8 mouse cellular contexts compared by ENCODE assay signal in the genomic region with DNA sequence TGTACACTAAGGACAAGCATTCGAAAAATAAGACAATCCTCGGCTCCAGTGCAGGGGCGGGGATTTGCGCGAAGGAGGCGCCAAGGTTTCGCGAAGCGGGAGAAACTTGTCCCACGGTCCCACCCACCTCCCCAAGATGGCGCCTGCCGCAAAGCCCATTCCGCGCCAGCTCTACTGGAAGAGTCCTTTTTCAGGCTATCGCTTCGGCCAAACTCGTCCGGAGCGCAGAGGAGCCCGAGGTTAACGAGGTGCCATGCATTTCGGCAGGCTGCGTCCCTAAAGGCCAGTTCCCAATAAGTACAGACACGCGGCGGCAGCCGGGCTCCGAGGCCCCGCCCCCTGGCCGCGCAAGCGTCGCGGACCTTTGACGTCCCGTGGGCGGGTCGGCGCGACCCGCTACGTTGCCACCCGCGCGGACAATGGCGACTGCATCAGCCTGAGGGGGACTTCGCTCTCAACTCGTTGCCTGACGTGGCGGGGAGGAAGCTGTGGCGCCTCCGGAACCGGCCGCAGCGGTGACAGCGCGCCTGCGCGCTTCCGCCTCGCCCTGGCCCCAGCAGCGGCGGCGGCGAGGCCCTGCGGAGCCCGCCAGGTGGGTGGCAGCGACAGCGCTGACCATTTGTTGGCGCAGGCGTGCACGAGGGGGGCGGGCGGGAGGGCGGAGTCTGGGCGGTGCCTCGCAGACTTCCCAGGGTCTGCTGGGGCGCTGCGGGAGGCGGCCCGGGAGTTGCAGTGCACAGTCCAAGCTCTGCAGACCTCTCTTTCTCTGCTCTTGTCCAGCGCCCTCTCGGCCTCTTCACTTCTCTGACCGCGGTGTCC. TPM values are rescaled to one million over a fixed set of nuclear protein-coding genes. Genes with fewer than 3 reads are reported as not detected.
DNase-seq lines count a peak whose midpoint lies in the region; ATAC-seq lines count a peak whose summit lies in the region.

Gene Htatsf1, plus strand, starts transcription at position 410 of the 819 bp plus-strand sequence.

- H3K27me3 ChIP-seq in hindbrain, embryonic 15.5 days = no peaks in the 10 kb centered on the region

- H3K9ac ChIP-seq in hindbrain, embryonic 15.5 days = peak within 1 kb of the TSS; percentile 62

- DNase-seq in T-cell, adult 2 months (ENCODE audit: low spot score) = peak; percentile 82
- peak; percentile 77 for DNase-seq in cerebellum, postnatal 36 days
- DNase-seq in frontal cortex, postnatal 36 days (ENCODE audit: low spot score in 2 of 2) = peak; percentile 80 to 82
- DNase-seq in left cerebral cortex, adult 18-20 months (ENCODE audit: low spot score in 2 of 2) = peak; percentile 66 to 74
- peak; percentile 75 for DNase-seq in right cerebral cortex, adult 18-20 months
- peak; percentile 12 for DNase-seq in urinary bladder, postnatal 10 days (ENCODE audit: low spot score)

- 0 out of 2 replicates have a peak, but pooled peaks cover 4% of the 10 kb centered on the region for H3K4me1 ChIP-seq in hindbrain, embryonic 15.5 days (replicated peaks)

- 20% methylated on average over 57 of the region's 85 CpGs for WGBS in hindbrain, embryonic 15.5 days
- 16% methylated on average over 66 of the region's 85 CpGs for WGBS in macrophage (ENCODE audit: missing documents)

- H3K9me3 ChIP-seq in hindbrain, embryonic 15.5 days = no peaks in the 10 kb centered on the region

- H3K27ac ChIP-seq in hindbrain, embryonic 15.5 days (replicated peaks) = peak within 1 kb of the TSS; percentile 97
- peak within 1 kb of the TSS; percentile 46 for H3K27ac ChIP-seq in macrophage

- peak within 1 kb of the TSS; percentile 63 for H3K4me3 ChIP-seq in hindbrain, embryonic 15.5 days
- peak within 1 kb of the TSS; percentile 59 for H3K4me3 ChIP-seq in macrophage (ENCODE audit: inconsistent target)

- peak within 1 kb of the TSS; percentile 61 for H3K4me2 ChIP-seq in hindbrain, embryonic 15.5 days

- peak; percentile 97 for ATAC-seq in hindbrain, embryonic 15.5 days (ENCODE audit: low FRiP score, low read depth)

- H3K79me2 ChIP-seq in macrophage (ENCODE audit: inconsistent target) = no peaks in the 10 kb centered on the region

- no peaks in the 10 kb centered on the region for H3K36me3 ChIP-seq in hindbrain, embryonic 15.5 days
- H3K36me3 ChIP-seq in macrophage (ENCODE audit: inconsistent target) = no peaks in the 10 kb centered on the region

RNA-seq across cellular contexts. Expression of gene Htatsf1, which starts in this region (rescaled TPM):
- polyA plus RNA-seq in hindbrain, embryonic 15.5 days (2015; fragmentation: Nextera tagmentation; extraction: Ambion mirVana) = 85.5 and 87.6 TPM in 2 replicates
- 10 to 100 TPM; 53.2 to 57.5 TPM for total RNA-seq in left cerebral cortex, adult 18-20 months (2021)
- total RNA-seq in macrophage (2018; cell fraction: chromatin; rRNA removed) = 10 to 100 TPM in 25 of 26 experiments, 1 to 10 TPM in 1; 10.0 to 40.9 (median 21.3) TPM
- 10 to 100 TPM; 17.7 to 31.7 (median 22.4) TPM for total RNA-seq in macrophage (2018; cell fraction: cytosol; rRNA removed)
- total RNA-seq in macrophage (2018; cell fraction: nucleus; rRNA removed) = 10 to 100 TPM; 10.9 to 45.1 (median 21.0) TPM
- polyA plus RNA-seq in macrophage (2018) = 20.1 to 46.1 TPM (median 29.8 TPM) in 3 replicates

Comparison
In these comparisons a context has a peak if more than half of its experiments do, and no peak if none do; other contexts are left out.
1. Peak in every context shown above with its lines: DNase-seq, ATAC-seq, H3K4me3 ChIP-seq and H3K27ac ChIP-seq.
2. DNase-seq: peak in every context shown above with its lines; median percentile 82 in T-cell, adult 2 months; 81 in frontal cortex, postnatal 36 days; 77 in cerebellum, postnatal 36 days; 75 in right cerebral cortex, adult 18-20 months; 70 in left cerebral cortex, adult 18-20 months; 12 in urinary bladder, postnatal 10 days.